ENCODE assay signal across 8 mouse cellular contexts in genomic region chr10:117223758-117224101, GRCm38 (mm10). TPM values are rescaled to one million over a fixed set of nuclear protein-coding genes. Genes with fewer than 3 reads are reported as not detected.
DNase-seq lines count a peak whose midpoint lies in the region; ATAC-seq and TF ChIP-seq lines count a peak whose summit lies in the region.

No protein-coding gene starts in this region.

- H3K27me3 ChIP-seq in heart, embryonic 11.5 days (ENCODE audit: control insufficient read depth, insufficient read depth, low read length) = no peaks in the 10 kb centered on the region
- no peaks in the 10 kb centered on the region for H3K27me3 ChIP-seq in E14TG2a.4 (ENCODE audit: insufficient read depth, low read length)
- H3K27me3 ChIP-seq in forebrain, embryonic 14.5 days (replicated peaks; ENCODE audit: control insufficient read depth, insufficient read depth, low read length) = no peaks in the 10 kb centered on the region
- H3K27me3 ChIP-seq in liver, embryonic 16.5 days (ENCODE audit: control insufficient read depth, insufficient read depth, low read depth, low read length) = no peaks in the 10 kb centered on the region

- WGBS in heart, embryonic 11.5 days (ENCODE audit: insufficient replicate concordance) = 1% methylated on average over 9 of the region's 9 CpGs
- WGBS in forebrain, embryonic 14.5 days = 0% methylated on average over 9 of the region's 9 CpGs
- 0% methylated on average over 9 of the region's 9 CpGs for WGBS in liver, embryonic 16.5 days (ENCODE audit: insufficient replicate concordance)

- peak; percentile 41; the same call in 1 of the 2 replicates for ATAC-seq in heart, embryonic 11.5 days (replicated peaks; ENCODE audit: insufficient number of reproducible peaks, low FRiP score, low TSS enrichment)
- peak; percentile 60; the same call in 1 of the 2 replicates for ATAC-seq in forebrain, embryonic 14.5 days
- no peak; the same call in 1 of the 2 replicates for ATAC-seq in liver, embryonic 16.5 days (ENCODE audit: low read depth)
- no peak for ATAC-seq in granulocyte monocyte progenitor cell, adult 5-6 weeks (replicated peaks; ENCODE audit: poor library complexity, severe bottlenecking)

- peak overlapping the region; percentile 91 for H3K9ac ChIP-seq in heart, embryonic 11.5 days (ENCODE audit: low read depth, low read length)
- H3K9ac ChIP-seq in forebrain, embryonic 14.5 days (ENCODE audit: low read length) = peak overlapping the region; percentile 92
- peak overlapping the region; percentile 98 for H3K9ac ChIP-seq in liver, embryonic 16.5 days (ENCODE audit: low read depth, low read length)

- H3K9me3 ChIP-seq in heart, embryonic 11.5 days (replicated peaks; ENCODE audit: control insufficient read depth, low read length) = no peaks in the 10 kb centered on the region
- H3K9me3 ChIP-seq in E14TG2a.4 (ENCODE audit: low read length) = no peaks in the 10 kb centered on the region
- H3K9me3 ChIP-seq in forebrain, embryonic 14.5 days (replicated peaks; ENCODE audit: control insufficient read depth, low read length) = no peaks in the 10 kb centered on the region
- H3K9me3 ChIP-seq in liver, embryonic 16.5 days (replicated peaks; ENCODE audit: control insufficient read depth, low read length) = no peaks in the 10 kb centered on the region

- no peak for DNase-seq in heart, postnatal 36 days
- DNase-seq in forebrain, embryonic 14.5 days (ENCODE audit: low spot score) = no peak
- DNase-seq in yolk sac, embryonic 10.5 days (ENCODE audit: low spot score) = no peak
- no peak for DNase-seq in thymus, postnatal 14 days

- intact Hi-C loops in heart, postnatal 36 days (cut with DNase I) = loop anchor here (10.0 kb wide), 1 partner anchor 211 kb away; no protein-coding TSS in a partner anchor

- H3K4me2 ChIP-seq in heart, embryonic 11.5 days = peak overlapping the region; percentile 93
- H3K4me2 ChIP-seq in forebrain, embryonic 14.5 days (ENCODE audit: low read length) = peak overlapping the region; percentile 78
- H3K4me2 ChIP-seq in liver, embryonic 16.5 days (ENCODE audit: low read depth, low read length) = peak overlapping the region; percentile 92

- peak overlapping the region; percentile 67 for H3K4me3 ChIP-seq in heart, embryonic 11.5 days (ENCODE audit: low read depth, low read length)
- peak overlapping the region; percentile 90 for H3K4me3 ChIP-seq in E14TG2a.4 (replicated peaks; ENCODE audit: low read length)
- peak overlapping the region; percentile 73 for H3K4me3 ChIP-seq in forebrain, embryonic 14.5 days (ENCODE audit: low read depth, low read length)
- peak overlapping the region; percentile 88 for H3K4me3 ChIP-seq in liver, embryonic 16.5 days (ENCODE audit: low read depth, low read length)

- peak overlapping the region; percentile 95; the same call in 1 of the 2 replicates for H3K27ac ChIP-seq in heart, embryonic 11.5 days (ENCODE audit: low read depth, low read length)
- H3K27ac ChIP-seq in forebrain, embryonic 14.5 days (ENCODE audit: low read depth, low read length) = peak overlapping the region; percentile 97
- peak overlapping the region; percentile 96 for H3K27ac ChIP-seq in liver, embryonic 16.5 days (ENCODE audit: low read length)

- H3K4me1 ChIP-seq in heart, embryonic 11.5 days (ENCODE audit: control insufficient read depth, insufficient read depth, low read length) = peaks cover 7% of the 10 kb centered on the region; the same call in 1 of the 2 replicates
- H3K4me1 ChIP-seq in E14TG2a.4 (replicated peaks; ENCODE audit: low read depth, low read length) = peaks cover 39% of the 10 kb centered on the region
- H3K4me1 ChIP-seq in forebrain, embryonic 14.5 days (ENCODE audit: control insufficient read depth, insufficient read depth, low read length) = peaks cover 8% of the 10 kb centered on the region; the same call in 1 of the 2 replicates
- H3K4me1 ChIP-seq in liver, embryonic 16.5 days (ENCODE audit: control insufficient read depth, low read depth, low read length) = peaks cover 16% of the 10 kb centered on the region

- peaks cover 11% of the 10 kb centered on the region for H3K36me3 ChIP-seq in heart, embryonic 11.5 days (ENCODE audit: control insufficient read depth, insufficient read depth, low read length)
- peaks cover 40% of the 10 kb centered on the region for H3K36me3 ChIP-seq in E14TG2a.4 (ENCODE audit: insufficient read depth, low read length)
- H3K36me3 ChIP-seq in forebrain, embryonic 14.5 days (ENCODE audit: control insufficient read depth, insufficient read depth, low read length) = peaks cover 30% of the 10 kb centered on the region
- peaks cover 22% of the 10 kb centered on the region for H3K36me3 ChIP-seq in liver, embryonic 16.5 days (ENCODE audit: control insufficient read depth, insufficient read depth)

- TF ChIP-seq CTCF in E14TG2a.4 (conservative IDR thresholded peaks at IDR 0.05; ENCODE audit: low read length) = no peak

RNA-seq across cellular contexts. Expression of gene Yeats4, which starts 0.6 kb away (rescaled TPM):
- 66.4 and 75.9 TPM in 2 replicates for polyA plus RNA-seq in heart, embryonic 11.5 days (2014; fragmentation: Nextera tagmentation; extraction: Ambion mirVana)
- total RNA-seq in heart, postnatal 36 days (2021) = 10 to 100 TPM; 28.3 to 28.8 TPM
- polyA plus RNA-seq in forebrain, embryonic 14.5 days (2014; fragmentation: Nextera tagmentation; extraction: Ambion mirVana) = 128 and 143 TPM in 2 replicates
- polyA plus RNA-seq in liver, embryonic 16.5 days (2015; fragmentation: Nextera tagmentation; extraction: Ambion mirVana) = 28.2 and 30.6 TPM in 2 replicates
- total RNA-seq in granulocyte monocyte progenitor cell, adult 5-6 weeks (2014; fragmentation: Nextera tagmentation) = 54.8 and 84.5 TPM in 2 replicates
- total RNA-seq in granulocyte monocyte progenitor cell, adult 5-6 weeks (2017) = 94.3 and 101 TPM in 2 replicates

RNA-seq across cellular contexts. Expression of gene 9530003J23Rik, which starts 14.8 kb away (rescaled TPM):
- not detected in 2 replicates for polyA plus RNA-seq in heart, embryonic 11.5 days (2014; fragmentation: Nextera tagmentation; extraction: Ambion mirVana)
- total RNA-seq in heart, postnatal 36 days (2021) = not detected
- not detected in 2 replicates for polyA plus RNA-seq in forebrain, embryonic 14.5 days (2014; fragmentation: Nextera tagmentation; extraction: Ambion mirVana)
- polyA plus RNA-seq in liver, embryonic 16.5 days (2015; fragmentation: Nextera tagmentation; extraction: Ambion mirVana) = not detected in 2 replicates
- not detected in 2 replicates for total RNA-seq in granulocyte monocyte progenitor cell, adult 5-6 weeks (2014; fragmentation: Nextera tagmentation)
- not detected in 2 replicates for total RNA-seq in granulocyte monocyte progenitor cell, adult 5-6 weeks (2017)

RNA-seq across cellular contexts. Expression of gene Lyz2, which starts 58.4 kb away (rescaled TPM):
- polyA plus RNA-seq in heart, embryonic 11.5 days (2014; fragmentation: Nextera tagmentation; extraction: Ambion mirVana) = 65.0 and 75.3 TPM in 2 replicates
- total RNA-seq in heart, postnatal 36 days (2021) = 100 to 1,000 TPM; 148 to 201 TPM
- polyA plus RNA-seq in forebrain, embryonic 14.5 days (2014; fragmentation: Nextera tagmentation; extraction: Ambion mirVana) = 18.6 and 24.1 TPM in 2 replicates
- 661 and 713 TPM in 2 replicates for polyA plus RNA-seq in liver, embryonic 16.5 days (2015; fragmentation: Nextera tagmentation; extraction: Ambion mirVana)
- 190 and 288 TPM in 2 replicates for total RNA-seq in granulocyte monocyte progenitor cell, adult 5-6 weeks (2014; fragmentation: Nextera tagmentation)
- 714 and 744 TPM in 2 replicates for total RNA-seq in granulocyte monocyte progenitor cell, adult 5-6 weeks (2017)

Comparison
In these comparisons a context has a peak if more than half of its experiments do, and no peak if none do; other contexts are left out.
1. ATAC-seq: peak in heart, embryonic 11.5 days (single experiment) and forebrain, embryonic 14.5 days (single experiment); none in liver, embryonic 16.5 days (single experiment) and granulocyte monocyte progenitor cell, adult 5-6 weeks (single experiment).
2. Peak in every context shown above with its lines, with median percentiles within 50 percentile points of each other: H3K27ac ChIP-seq, H3K4me2 ChIP-seq, H3K4me3 ChIP-seq and H3K9ac ChIP-seq.